Mouse (Mus musculus) limb, embryonic 11.5 days (tissue): ENCODE measurements at regions not wholly inside any gene's neighbourhood (a gene's known extent, or its start where the extent isn't known, plus 50 kb on each side); places are given as distances from the start of the nearest gene placed in this dataset.
A peak's percentile ranks its signal among the peaks of the same experiment; 100 is the strongest.
"Not testable (repeated sequence)": the region's sequence is repeated elsewhere in the genome, so short reads cannot be mapped to it uniquely, and the experiment has no call there.

Experiments
- ATAC-seq: fragments of 200-750 bp; cut with Nextera tagmentation; 2 replicates; pipeline ENCODE4 v1.8.0; 2017; ENCODE audit warnings: low read depth; ENCODE audit not compliant: insufficient number of reproducible peaks, low FRiP score, low TSS enrichment
- DNase-seq: peaks from one replicate; pipeline ENCODE4 v3.0.0-alpha.2; 2015; ENCODE audit warnings: low spot score
- H3K27ac ChIP-seq: fragments of 300-500 bp; sonication (generic); replicated peaks from 2 replicates; pipeline ENCODE4 v1.5.1; 2014; ENCODE audit warnings: low read depth, mild to moderate bottlenecking, low read length
- H3K27me3 ChIP-seq: fragments of 300-500 bp; sonication (generic); 2 replicates; pipeline ENCODE4 v1.6.1; 2014; ENCODE audit warnings: mild to moderate bottlenecking, low read length, mixed read lengths; ENCODE audit not compliant: control insufficient read depth, insufficient read depth
- H3K36me3 ChIP-seq: fragments of 300-500 bp; sonication (generic); 2 replicates; pipeline ENCODE4 v1.6.1; 2014; ENCODE audit warnings: mild to moderate bottlenecking, low read length, moderate library complexity, mixed read lengths; ENCODE audit not compliant: control insufficient read depth, insufficient read depth
- H3K4me1 ChIP-seq: fragments of 300-500 bp; sonication (generic); 2 replicates; pipeline ENCODE4 v1.6.1; 2014; ENCODE audit warnings: low read length, mixed read lengths; ENCODE audit not compliant: control insufficient read depth, insufficient read depth
- H3K4me2 ChIP-seq: fragments of 300-500 bp; sonication (generic); 2 replicates; pipeline ENCODE4 v1.6.1; 2014; ENCODE audit warnings: low read depth, mild to moderate bottlenecking, moderate library complexity; ENCODE audit not compliant: severe bottlenecking
- H3K4me3 ChIP-seq: fragments of 300-500 bp; sonication (generic); 2 replicates; pipeline ENCODE4 v1.5.1; 2014; ENCODE audit warnings: low read depth, low read length
- H3K9ac ChIP-seq: fragments of 300-500 bp; sonication (generic); 2 replicates; pipeline ENCODE4 v1.6.1; 2014; ENCODE audit warnings: mild to moderate bottlenecking, low read length
- H3K9me3 ChIP-seq: fragments of 300-500 bp; sonication (generic); 2 replicates; pipeline ENCODE4 v1.6.1; 2016; ENCODE audit warnings: low read length; ENCODE audit not compliant: control insufficient read depth
- WGBS: fragments of 180-500 bp; shearing (Covaris S2); extraction: QIAGEN DNeasy Blood & Tissue Kit; methylation state at CpG from one replicate; pipeline ENCODE4 v1.1.7; 2014; 5-methylcytosine and 5-hydroxymethylcytosine counted together

DNA sequence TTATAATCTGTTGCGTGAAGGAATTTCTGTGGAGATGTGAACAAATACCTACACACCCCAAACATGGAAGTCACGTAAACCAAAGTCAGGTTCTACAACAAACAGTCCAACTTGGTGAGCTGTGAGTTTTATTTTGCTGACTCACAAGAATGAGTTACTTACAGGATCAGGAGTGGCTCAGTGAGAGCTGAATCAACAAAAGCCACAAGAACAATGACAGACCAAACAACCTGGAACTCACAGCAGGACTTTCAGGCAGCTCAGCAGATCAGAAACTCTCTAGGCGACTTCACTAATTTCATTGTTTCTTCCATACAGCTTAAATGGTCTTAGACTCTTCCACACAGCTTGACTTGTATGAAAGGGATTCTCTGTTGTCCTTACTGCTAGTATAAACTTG lies 254.4 kb upstream of the Lrrc4c start:
- no peaks in the 10 kb centered on the region for H3K4me1 ChIP-seq
- H3K4me3 ChIP-seq, result no peak overlapping the region
- no peak overlapping the region for H3K9ac ChIP-seq
- H3K4me2 ChIP-seq, result no peak overlapping the region
- H3K36me3 ChIP-seq, result no peaks in the 10 kb centered on the region
- no peaks in the 10 kb centered on the region for H3K9me3 ChIP-seq
- DNase-seq (no peak), ATAC-seq (no peak)
- H3K27ac ChIP-seq, result no peak overlapping the region
- 74% methylated on average over 3 of the region's 3 CpGs for WGBS
- H3K27me3 ChIP-seq, result no peaks in the 10 kb centered on the region

- H3K4me3 ChIP-seq, H3K27ac ChIP-seq, H3K4me2 ChIP-seq, H3K4me1 ChIP-seq, H3K9me3 ChIP-seq, H3K9ac ChIP-seq, ATAC-seq, H3K36me3 ChIP-seq, DNase-seq, H3K27me3 ChIP-seq: not testable (repeated sequence)
- WGBS, result 88% methylated on average over 2 of the region's 2 CpGs
Measured at GRCm38 (mm10) chr2:96108451-96108850, 209.5 kb upstream of the Lrrc4c start.

DNA sequence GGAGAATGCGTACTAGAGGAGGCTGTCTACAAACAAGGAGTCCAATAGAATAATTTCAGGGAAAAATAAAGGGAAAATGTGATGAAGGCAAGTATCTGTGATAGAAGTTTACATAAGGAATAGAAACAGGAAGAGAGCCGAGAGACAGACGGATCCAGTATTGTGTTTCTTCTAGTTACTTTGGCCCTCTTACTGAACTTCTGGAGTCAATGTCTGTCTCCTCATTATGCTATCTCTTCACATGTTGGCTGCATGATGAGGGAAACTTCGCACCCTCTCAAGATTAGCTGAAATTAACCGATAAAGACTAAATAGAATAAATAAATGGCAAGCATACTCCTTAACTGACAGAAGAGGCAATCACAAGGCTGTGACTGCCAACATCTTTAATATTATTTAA lies 197.9 kb upstream of the Lrrc4c start:
- Histone ChIP-seq H3K36me3 (no peaks in the 10 kb centered on the region), H3K27ac (no peak overlapping the region), H3K4me1 (no peaks in the 10 kb centered on the region), H3K9me3 (no peaks in the 10 kb centered on the region), H3K9ac (no peak overlapping the region), H3K27me3 (no peaks in the 10 kb centered on the region), H3K4me3 (no peak overlapping the region), H3K4me2 (no peak overlapping the region)
- DNase-seq (no peak), ATAC-seq (no peak)
- 92% methylated on average over 5 of the region's 5 CpGs for WGBS

GRCm38 (mm10) chr2:96138570-96138969 lies 179.4 kb upstream of the Lrrc4c start:
- no peak overlapping the region for H3K4me3 ChIP-seq
- DNase-seq (no peak), ATAC-seq (peak; percentile 51; the same call in 1 of the 2 replicates)
- H3K27ac ChIP-seq, result no peak overlapping the region
- no peaks in the 10 kb centered on the region for H3K36me3 ChIP-seq
- no peaks in the 10 kb centered on the region for H3K27me3 ChIP-seq
- no peak overlapping the region for H3K9ac ChIP-seq
- H3K4me2 ChIP-seq, result no peak overlapping the region
- H3K9me3 ChIP-seq, result no peaks in the 10 kb centered on the region
- H3K4me1 ChIP-seq, result no peaks in the 10 kb centered on the region

- no peak for ATAC-seq
- 80% methylated on average over 2 of the region's 2 CpGs for WGBS
- H3K27me3 ChIP-seq, result no peaks in the 10 kb centered on the region
Measured at GRCm38 (mm10) chr2:96155295-96155694, 162.7 kb upstream of the Lrrc4c start.

GRCm38 (mm10) chr2:96166624-96167023 lies 151.3 kb upstream of the Lrrc4c start:
- Histone ChIP-seq H3K4me2 (no peak overlapping the region), H3K9ac (no peak overlapping the region), H3K9me3 (no peaks in the 10 kb centered on the region), H3K4me3 (no peak overlapping the region), H3K27ac (no peak overlapping the region), H3K4me1 (no peaks in the 10 kb centered on the region), H3K27me3 (no peaks in the 10 kb centered on the region), H3K36me3 (no peaks in the 10 kb centered on the region)
- DNase-seq (no peak), ATAC-seq (no peak)
- WGBS, result 87% methylated on average over 4 of the region's 4 CpGs

More at GRCm38 (mm10) chr2:96155295-96155694, 162.7 kb upstream of the Lrrc4c start:
- no peak for DNase-seq
- Histone ChIP-seq H3K36me3 (no peaks in the 10 kb centered on the region), H3K9ac (no peak overlapping the region), H3K4me1 (no peaks in the 10 kb centered on the region), H3K9me3 (no peaks in the 10 kb centered on the region), H3K4me2 (no peak overlapping the region), H3K27ac (no peak overlapping the region), H3K4me3 (no peak overlapping the region)
